Mouse (Mus musculus) layer of hippocampus, adult 8-10 months (tissue): Measurements from ENCODE around the gene Ccr1. TPM values are rescaled to one million over a fixed set of nuclear protein-coding genes. Genes with fewer than 3 reads are reported as not detected.
A peak's percentile ranks its signal among the peaks of the same experiment; 100 is the strongest.
"Not testable (repeated sequence)": the region's sequence is repeated elsewhere in the genome, so short reads cannot be mapped to it uniquely, and the experiment has no call there.

Experiments used
- DNase-seq, 2 experiments: peaks; one replicate each; pipeline ENCODE4 v3.0.0; 2022; ENCODE audit warnings: low spot score in 2 of 2
- total RNA-seq, 4 experiments: library from RNA; stranded (reverse); gene quantifications; 2 replicates each; pipeline ENCODE4 v1.2.4; 2022

Gene Ccr1
- total RNA-seq: under 1 TPM; 0.11 to 0.16 (median 0.14) TPM

GRCm38 (mm10) chr9:123968290-123968912 is at the start of gene Ccr1:
TSS of gene Ccr1 (minus strand) at chr9:123968692.
- DNase-seq: no peak

GRCm38 (mm10) chr9:124016048-124016447 is 47.6 kb upstream of the Ccr1 start:
- DNase-seq: no peak

GRCm38 (mm10) chr9:124014985-124015652 is 46.6 kb upstream of the Ccr1 start:
- no peak for DNase-seq

DNA sequence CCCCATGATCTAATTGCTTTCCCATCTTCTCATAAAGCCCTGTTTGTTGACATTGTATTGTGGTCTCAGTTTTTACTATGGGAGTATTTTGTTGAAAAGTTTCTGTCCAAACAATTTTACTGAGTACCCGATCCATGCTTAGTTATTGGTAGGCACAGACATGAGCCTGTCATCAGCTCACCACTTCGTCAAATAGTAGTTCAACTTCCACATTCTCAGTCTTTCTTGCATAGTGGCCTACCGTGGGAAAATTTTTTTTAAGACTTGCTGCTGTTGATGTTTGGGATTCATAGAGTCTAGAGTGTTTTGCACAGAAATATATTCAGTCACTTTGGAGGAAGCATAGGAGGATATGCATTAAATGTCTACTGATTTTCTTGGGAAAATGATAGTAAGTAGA is 44.8 kb upstream of the Ccr1 start:
- DNase-seq: no peak

DNA sequence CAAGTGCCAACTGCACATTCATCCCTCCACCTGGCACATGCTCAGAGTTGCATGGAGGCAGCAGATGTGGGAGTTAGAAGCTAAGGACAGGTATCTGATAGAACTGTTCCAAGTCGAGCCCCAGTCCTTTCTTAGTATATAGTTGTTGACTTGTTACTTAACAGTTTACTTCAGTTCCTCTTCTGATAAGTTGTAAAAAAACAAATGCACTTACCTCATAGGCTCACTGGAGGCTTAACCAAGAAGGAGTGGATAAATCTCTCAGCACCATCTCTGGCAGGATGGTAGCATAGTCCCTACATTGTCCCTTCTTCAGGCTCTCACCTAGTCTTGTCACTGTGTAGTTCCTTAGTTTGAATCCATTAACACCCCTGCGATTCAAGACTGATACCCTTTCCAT is 44.2 kb upstream of the Ccr1 start:
- DNase-seq: no peak

GRCm38 (mm10) chr9:123999784-124000183 is 31.3 kb upstream of the Ccr1 start:
- DNase-seq: no peak

- DNase-seq: no peak
Observed at GRCm38 (mm10) chr9:123997719-123998118, 29.2 kb upstream of the Ccr1 start.

- DNase-seq: peak in 1 of 2 experiments; percentile 5
Observed at GRCm38 (mm10) chr9:123991312-123991906, 22.9 kb upstream of the Ccr1 start.

- no peak for DNase-seq
Observed at GRCm38 (mm10) chr9:123989671-123990070, 21.2 kb upstream of the Ccr1 start.

GRCm38 (mm10) chr9:123986217-123986616 is 17.7 kb upstream of the Ccr1 start:
- DNase-seq: no peak

- no peak for DNase-seq
Observed at GRCm38 (mm10) chr9:123984943-123985342, 16.5 kb upstream of the Ccr1 start.

DNA sequence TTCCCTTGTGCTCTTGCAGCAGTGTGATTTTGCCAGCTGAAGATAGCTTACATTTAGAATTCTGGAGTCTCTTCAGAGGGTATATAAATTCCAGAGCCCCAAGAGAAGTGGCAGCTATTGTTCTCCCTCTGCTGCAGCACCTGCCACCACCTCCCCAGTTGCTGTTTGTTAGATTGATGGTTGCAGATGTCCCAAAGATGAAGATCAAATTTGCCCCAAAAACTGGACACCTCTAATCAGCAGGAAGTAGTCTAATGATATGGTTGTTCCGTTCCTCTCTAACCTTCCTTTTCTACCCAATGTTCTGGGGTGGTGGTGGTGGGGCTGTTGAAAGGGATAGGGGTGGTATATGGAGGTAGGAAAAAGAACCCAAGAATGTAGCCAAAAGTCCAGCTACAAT is 14.2 kb upstream of the Ccr1 start:
- DNase-seq: no peak

GRCm38 (mm10) chr9:123981909-123982308 is 13.4 kb upstream of the Ccr1 start:
- no peak for DNase-seq

DNA sequence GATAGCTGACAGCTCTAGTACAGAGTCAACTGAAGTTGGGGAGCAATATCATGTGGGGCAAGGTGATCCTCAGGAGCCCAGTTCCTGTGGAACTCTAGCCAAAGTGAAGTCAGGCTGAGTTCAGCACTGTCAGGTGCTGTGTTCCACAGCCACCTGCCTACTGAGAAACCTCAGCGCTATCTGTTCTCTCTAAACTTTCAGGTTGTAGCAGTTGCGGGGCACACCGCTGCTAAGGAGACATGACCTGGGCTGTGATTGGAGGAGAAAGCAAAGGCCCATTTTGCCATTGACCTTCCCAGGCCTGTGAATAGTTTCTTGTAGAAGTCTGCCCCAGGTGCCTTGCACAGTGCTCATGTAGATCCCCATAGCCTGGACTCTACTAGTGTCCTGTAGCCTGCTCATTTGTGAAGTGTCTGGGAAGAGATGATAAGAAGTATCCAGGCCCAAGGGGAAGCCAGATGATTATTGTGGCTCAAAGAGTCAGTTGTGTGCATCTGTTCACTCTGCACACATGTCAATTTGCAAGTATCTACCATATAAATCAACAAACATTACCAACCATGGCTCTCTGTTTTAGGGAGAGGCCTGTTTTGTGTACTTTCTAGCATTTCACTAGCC is 12.5 kb upstream of the Ccr1 start:
- not testable (repeated sequence) for DNase-seq

GRCm38 (mm10) chr9:123978308-123978707 is 9.8 kb upstream of the Ccr1 start, which contains the start of gene Ccr1l1:
TSS of gene Ccr1l1 (minus strand) at chr9:123978408.
- no peak for DNase-seq

DNA sequence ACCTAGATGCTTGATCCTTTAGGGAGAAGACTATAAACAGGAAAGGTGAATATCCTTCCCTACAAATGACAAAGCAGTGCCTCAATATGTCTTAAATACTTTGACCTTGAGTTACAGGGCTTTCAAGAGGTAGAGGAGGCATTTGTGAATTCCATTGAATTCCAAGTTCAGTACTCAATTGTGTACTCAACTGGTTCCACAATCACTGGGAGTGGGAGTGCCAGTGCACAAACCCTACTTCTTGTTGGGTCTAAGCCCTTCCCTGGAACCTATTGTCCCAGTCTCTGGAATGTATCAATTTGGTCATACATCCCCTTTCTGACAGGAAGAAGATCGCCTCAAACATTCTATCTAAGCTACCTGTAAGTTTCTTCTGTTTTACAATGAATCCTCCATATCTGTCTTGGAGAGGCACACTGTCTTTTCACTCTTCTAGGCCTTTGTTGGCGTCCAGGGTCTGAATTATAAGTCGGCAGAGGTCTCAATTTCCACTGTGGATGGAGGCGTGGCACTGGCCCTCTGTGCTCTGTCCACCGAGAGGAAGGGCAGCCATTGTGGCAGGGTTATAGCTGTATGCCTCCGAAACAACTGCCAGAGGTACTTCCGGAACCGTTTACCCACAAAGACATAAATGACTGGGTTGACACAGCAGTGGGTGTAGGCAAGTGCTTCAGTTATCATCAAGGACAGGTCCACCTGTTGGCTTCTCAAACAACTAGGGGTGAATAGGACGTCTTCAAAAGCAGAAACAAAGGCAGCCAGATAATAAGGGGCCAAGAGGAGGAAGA is 8.6 kb upstream of the Ccr1 start:
- DNase-seq: no peak

DNA sequence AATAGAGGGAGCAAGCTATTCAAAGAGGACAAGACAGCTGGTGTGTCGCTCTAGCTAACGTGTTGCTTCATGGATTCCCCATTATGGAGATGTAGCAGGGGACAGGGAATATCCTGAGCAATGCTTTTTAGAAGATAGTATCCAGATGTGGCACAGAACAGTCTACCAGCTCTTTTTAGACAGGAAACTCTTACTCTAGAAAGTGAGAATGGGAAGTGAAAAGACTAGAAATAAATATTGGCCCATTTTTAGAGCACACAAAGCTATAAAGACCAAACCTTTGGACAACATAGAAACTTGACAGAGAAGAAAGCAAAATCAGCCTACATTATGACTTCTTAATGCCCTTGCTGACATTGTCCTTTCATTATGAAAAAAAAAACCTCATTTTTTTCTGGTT is 7.1 kb upstream of the Ccr1 start:
- no peak for DNase-seq

GRCm38 (mm10) chr9:123966858-123967495 is 1.5 kb downstream of the Ccr1 start:
- DNase-seq: not testable (repeated sequence)

DNA sequence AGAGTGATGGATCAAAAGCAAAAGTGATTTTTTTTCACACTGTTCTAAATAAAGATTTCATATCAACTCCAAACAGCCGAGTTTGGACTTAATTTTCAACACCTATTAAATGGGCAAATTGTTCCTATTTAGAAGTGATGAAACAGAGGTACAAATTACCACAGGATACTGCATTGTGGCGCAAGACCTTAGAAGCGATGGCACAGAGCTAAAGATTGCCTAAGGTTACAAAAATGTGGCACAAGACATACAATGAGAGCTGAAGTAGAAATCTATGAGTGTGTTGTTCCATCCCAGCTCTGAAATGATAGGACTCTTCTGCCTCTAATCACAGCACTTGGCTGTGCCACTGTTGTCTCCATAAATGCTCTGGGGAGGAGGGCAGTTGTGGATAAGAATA is 3.7 kb downstream of the Ccr1 start:
- no peak for DNase-seq

GRCm38 (mm10) chr9:123960161-123960560 is 8.3 kb downstream of the Ccr1 start:
- no peak for DNase-seq

- no peak for DNase-seq
Observed at GRCm38 (mm10) chr9:123957911-123958413, 10.5 kb downstream of the Ccr1 start.
